In the genomic region with DNA sequence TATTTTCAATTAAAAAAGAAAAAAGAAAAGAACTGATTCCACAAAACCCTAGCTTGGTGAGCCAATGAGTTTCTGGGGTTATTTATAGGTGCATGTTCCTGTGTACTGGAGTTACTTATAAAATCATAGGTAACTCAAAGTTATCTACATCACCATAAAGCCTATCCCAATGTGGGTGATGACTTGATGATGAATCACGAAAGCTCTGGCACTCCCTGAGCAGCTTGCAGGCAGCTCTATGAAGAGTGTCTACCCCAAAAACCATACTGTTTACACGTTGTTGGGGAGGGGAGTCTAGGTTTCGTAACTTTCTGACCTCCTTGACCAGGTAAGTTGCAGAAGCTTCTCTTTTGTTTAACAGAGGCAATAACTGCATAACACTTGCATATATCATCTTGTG, we compare ENCODE assay signal across 27 mouse cellular contexts.
"Had no signal": no experiment of that assay in that cellular context is flagged by ENCODE, and none has a peak within 500 bp of the region (broad histone marks: within the 10 kb centered on the region; RNA-seq: fewer than 3 reads in every experiment).

No protein-coding gene starts in this region.

- H3K4me2 ChIP-seq: heart, embryonic 12.5 days; hindbrain, embryonic 12.5 days; hindbrain, embryonic 15.5 days; intestine, embryonic 15.5 days; limb, embryonic 12.5 days; liver, embryonic 11.5 days; liver, embryonic 13.5 days; liver, embryonic 15.5 days had no signal

- H3K9ac ChIP-seq: heart, embryonic 12.5 days; hindbrain, embryonic 12.5 days; hindbrain, embryonic 15.5 days; intestine, embryonic 15.5 days; limb, embryonic 12.5 days; liver, embryonic 13.5 days; liver, embryonic 15.5 days had no signal

- H3K4me1 ChIP-seq: heart, embryonic 10.5 days; heart, embryonic 12.5 days; hindbrain, embryonic 10.5 days; hindbrain, embryonic 12.5 days; hindbrain, embryonic 15.5 days; intestine, embryonic 15.5 days; limb, embryonic 12.5 days; liver, embryonic 13.5 days; liver, embryonic 15.5 days had no signal

- ATAC-seq: inflammation-experienced regulatory T-cells, adult 6 months; intestine, embryonic 15.5 days; intestine, postnatal 0 days had no signal

- H3K9me3 ChIP-seq: heart, embryonic 10.5 days; heart, embryonic 12.5 days; hindbrain, embryonic 10.5 days; hindbrain, embryonic 12.5 days; hindbrain, embryonic 15.5 days; intestine, embryonic 15.5 days; limb, embryonic 10.5 days; limb, embryonic 12.5 days; liver, embryonic 13.5 days; liver, embryonic 15.5 days had no signal

- DNase-seq: gastrocnemius, adult 2 months; gastrocnemius, postnatal 10 days; gastrocnemius, postnatal 25 days; heart, adult 18-20 months; heart, postnatal 10 days; heart, postnatal 4 days; kidney, adult 18-20 months; kidney, adult 8-10 months; kidney, postnatal 10 days; kidney, postnatal 25 days; kidney, postnatal 4 days; liver; liver, embryonic 13.5 days had no signal

- H3K4me3 ChIP-seq: gastrocnemius, adult 2 months; heart, embryonic 10.5 days; heart, embryonic 12.5 days; hindbrain, embryonic 10.5 days; hindbrain, embryonic 12.5 days; hindbrain, embryonic 15.5 days; intestine, embryonic 15.5 days; layer of hippocampus, adult 2 months; left cerebral cortex, adult 2 months; limb, embryonic 10.5 days; limb, embryonic 12.5 days; liver, embryonic 13.5 days; liver, embryonic 15.5 days had no signal

- H3K27me3 ChIP-seq: heart, embryonic 12.5 days; hindbrain, embryonic 12.5 days; hindbrain, embryonic 15.5 days; intestine, embryonic 15.5 days; limb, embryonic 12.5 days; liver, embryonic 13.5 days; liver, embryonic 15.5 days had no signal

- H3K36me3 ChIP-seq: heart, embryonic 10.5 days; heart, embryonic 12.5 days; hindbrain, embryonic 10.5 days; hindbrain, embryonic 12.5 days; hindbrain, embryonic 15.5 days; intestine, embryonic 15.5 days; limb, embryonic 10.5 days; limb, embryonic 12.5 days; liver, embryonic 13.5 days; liver, embryonic 15.5 days had no signal

- H3K27ac ChIP-seq: gastrocnemius, adult 2 months; heart, embryonic 10.5 days; hindbrain, embryonic 10.5 days; hindbrain, embryonic 12.5 days; hindbrain, embryonic 15.5 days; intestine, embryonic 15.5 days; layer of hippocampus, adult 2 months; left cerebral cortex, adult 2 months; limb, embryonic 10.5 days; limb, embryonic 12.5 days; liver, embryonic 13.5 days; liver, embryonic 15.5 days had no signal
